Mouse (Mus musculus): ENCODE results near the gene Rnf224.

- TF ChIP-seq CTCF (IDR thresholded peaks at IDR 0.05; ENCODE audit: low read depth) (no peak), EP300 (IDR thresholded peaks at IDR 0.05; ENCODE audit: low read depth) (no peak)
These were observed 25.3 kb upstream of the Rnf224 start for GRCm38 (mm10) chr2:25261870-25262269.

Measured in liver, embryonic 14.5 days (tissue).